Mouse (Mus musculus): ENCODE measurements around the gene Pdcd7.
A peak's percentile ranks its signal among the peaks of the same experiment; 100 is the strongest.

The Pdcd7 gene

DNA sequence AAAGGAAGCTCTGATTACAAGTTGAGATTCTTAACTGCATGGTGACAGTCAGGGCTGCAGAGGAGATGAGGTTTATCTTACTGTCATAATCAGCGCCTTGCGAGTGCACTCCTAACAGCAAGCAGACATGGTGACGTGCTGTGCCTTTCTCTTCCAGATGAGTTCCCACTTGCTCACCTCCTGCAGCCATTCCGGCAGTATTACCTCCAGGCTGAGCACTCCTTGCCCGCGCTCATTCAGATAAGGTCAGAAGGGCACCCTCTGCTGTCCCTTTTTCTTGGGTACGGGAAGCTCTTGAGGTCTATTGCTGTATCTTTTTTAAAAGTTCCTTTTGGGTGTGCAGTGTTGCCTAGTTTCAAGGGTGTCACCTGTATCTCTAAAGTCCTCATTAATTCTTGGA is 10.7 kb downstream of the Pdcd7 start:
- DNase-seq (ENCODE audit: low spot score in 2 of 2), result no peak

GRCm38 (mm10) chr9:65356971-65357370 is 11.1 kb downstream of the Pdcd7 start:
- DNase-seq (ENCODE audit: low spot score in 2 of 2), result no peak

GRCm38 (mm10) chr9:65358956-65359480 is 13.1 kb downstream of the Pdcd7 start:
- peak in 1 of 2 experiments; percentile 26 for DNase-seq (ENCODE audit: low spot score in 2 of 2)

- no peak for DNase-seq (ENCODE audit: low spot score in 2 of 2)
Observed at GRCm38 (mm10) chr9:65360641-65361448, 14.9 kb downstream of the Pdcd7 start, which contains the start of gene Ubap1l. Gene Ubap1l, plus strand, starts transcription at chr9:65361041.

GRCm38 (mm10) chr9:65363684-65364083 is 17.8 kb downstream of the Pdcd7 start:
- no peak for DNase-seq (ENCODE audit: low spot score in 2 of 2)

DNA sequence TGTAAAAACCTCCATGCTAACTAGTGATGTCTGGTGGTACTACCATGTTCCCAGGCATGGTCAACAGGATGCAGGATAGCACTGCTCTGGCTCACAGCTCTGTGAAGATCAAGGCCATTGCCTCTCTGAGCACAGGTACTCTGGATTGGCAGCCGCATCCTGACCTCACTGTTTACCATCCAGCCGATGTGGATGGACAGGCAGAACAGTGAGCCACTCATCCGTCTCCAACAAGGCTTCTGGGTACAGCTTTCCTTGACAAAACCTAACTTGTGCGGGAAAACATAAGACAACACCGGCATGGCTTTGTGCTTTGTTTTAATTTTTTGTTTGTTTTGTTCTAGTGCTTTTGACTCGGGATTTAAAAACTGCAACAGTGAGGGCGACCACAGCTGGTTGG is 19.8 kb downstream of the Pdcd7 start:
- DNase-seq (ENCODE audit: low spot score in 2 of 2), result no peak

DNA sequence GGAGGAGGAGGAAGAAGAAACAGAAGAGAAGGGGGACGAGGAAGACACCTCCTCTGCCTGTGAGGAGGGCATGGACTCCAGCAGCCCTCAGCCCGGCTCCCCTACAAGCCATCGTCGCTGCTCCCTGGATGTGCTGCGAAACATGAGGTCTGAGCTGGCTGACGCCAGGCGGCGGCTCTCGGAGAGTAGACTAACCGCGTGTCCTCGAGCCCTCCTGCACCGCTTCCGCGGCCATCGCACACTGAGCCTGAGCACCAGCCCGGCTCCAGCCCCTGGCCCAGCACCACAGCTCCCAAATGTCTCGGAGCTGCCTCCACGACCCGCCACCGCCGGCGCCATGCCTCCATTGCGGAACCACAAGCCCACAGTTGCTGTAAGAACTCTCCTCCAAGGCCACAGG is 25.9 kb downstream of the Pdcd7 start:
- DNase-seq (ENCODE audit: low spot score in 2 of 2), result no peak

DNA sequence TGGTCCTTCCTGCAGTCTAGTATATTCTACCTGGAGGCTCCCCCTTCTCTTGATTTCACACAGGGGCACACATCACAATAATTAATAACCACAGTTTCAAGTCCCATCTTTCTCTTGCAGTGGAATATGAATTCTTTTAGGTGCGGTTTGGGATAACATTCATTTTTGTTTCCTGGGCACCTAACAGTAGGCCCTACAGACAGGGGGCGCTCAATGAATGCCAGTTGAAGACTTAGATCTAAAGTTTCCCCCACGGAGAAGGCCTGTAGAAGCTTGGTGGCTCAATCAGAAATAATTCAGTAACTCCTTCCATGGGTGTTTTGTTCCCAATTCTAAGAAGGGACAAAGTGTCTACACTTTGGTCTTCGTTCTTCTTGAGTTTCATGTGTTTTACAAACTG is 26.5 kb downstream of the Pdcd7 start:
- no peak for DNase-seq (ENCODE audit: low spot score in 2 of 2)

DNA sequence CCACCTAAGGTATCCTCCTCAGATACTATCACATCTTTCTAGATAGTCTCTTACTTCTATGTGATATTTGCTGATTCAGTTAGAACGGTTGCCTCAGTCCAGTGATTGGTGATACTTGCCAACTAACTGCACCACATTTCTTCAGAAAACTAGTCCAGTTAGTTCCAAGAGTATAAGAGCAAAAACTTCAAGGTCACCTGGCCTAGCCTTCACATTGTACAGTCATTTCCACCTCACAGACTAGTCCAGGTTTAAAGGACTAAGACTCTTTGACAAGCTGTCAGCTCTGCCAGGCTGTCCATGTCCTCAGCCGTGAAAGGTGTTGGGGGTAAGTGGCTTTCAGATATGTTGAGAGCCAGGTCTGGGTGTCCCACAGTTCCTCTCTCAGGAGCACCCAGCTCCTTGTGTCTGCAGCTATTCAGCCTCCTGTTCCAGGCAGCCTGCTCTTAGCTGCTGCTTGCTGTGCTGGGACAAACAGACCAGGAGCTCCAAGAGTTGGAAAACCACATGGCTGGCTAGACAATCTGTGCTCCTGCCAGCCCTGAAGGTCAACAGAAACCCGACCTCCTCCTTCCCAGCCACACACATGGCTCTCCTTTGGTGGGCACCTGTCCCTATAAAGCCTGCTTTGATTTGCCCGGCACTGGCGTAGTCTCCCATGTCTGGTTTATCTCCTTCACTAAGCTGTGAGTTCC is 28.7 kb downstream of the Pdcd7 start:
- no peak for DNase-seq (ENCODE audit: low spot score in 2 of 2)

- DNase-seq (ENCODE audit: low spot score in 2 of 2), result no peak
Observed at GRCm38 (mm10) chr9:65375163-65375934, 29.4 kb downstream of the Pdcd7 start.

GRCm38 (mm10) chr9:65381017-65381590 is 35.2 kb downstream of the Pdcd7 start:
- no peak for DNase-seq (ENCODE audit: low spot score in 2 of 2)

GRCm38 (mm10) chr9:65382031-65382750 is 36.3 kb downstream of the Pdcd7 start:
- no peak for DNase-seq (ENCODE audit: low spot score in 2 of 2)

DNA sequence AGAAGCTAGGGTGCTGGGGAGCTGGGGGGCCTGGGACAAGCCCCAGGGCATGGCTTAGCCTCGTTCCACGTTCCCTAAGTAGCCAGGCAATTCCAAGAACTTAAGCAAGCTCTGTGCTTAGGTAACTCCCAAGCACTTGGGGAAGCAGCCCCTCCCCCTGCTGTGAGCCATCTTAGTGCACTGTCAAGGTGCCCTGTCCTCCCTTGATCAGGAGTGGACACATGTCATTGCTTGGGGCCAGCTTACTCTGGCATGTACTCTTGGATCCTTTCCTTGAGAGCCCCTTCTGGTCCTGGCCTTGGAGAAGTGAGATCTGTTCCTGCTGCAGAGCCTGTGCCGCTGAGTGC is 36.8 kb downstream of the Pdcd7 start:
- no peak for DNase-seq (ENCODE audit: low spot score in 2 of 2)

- no peak for DNase-seq (ENCODE audit: low spot score in 2 of 2)
Observed at GRCm38 (mm10) chr9:65384276-65384675, 38.4 kb downstream of the Pdcd7 start.

DNA sequence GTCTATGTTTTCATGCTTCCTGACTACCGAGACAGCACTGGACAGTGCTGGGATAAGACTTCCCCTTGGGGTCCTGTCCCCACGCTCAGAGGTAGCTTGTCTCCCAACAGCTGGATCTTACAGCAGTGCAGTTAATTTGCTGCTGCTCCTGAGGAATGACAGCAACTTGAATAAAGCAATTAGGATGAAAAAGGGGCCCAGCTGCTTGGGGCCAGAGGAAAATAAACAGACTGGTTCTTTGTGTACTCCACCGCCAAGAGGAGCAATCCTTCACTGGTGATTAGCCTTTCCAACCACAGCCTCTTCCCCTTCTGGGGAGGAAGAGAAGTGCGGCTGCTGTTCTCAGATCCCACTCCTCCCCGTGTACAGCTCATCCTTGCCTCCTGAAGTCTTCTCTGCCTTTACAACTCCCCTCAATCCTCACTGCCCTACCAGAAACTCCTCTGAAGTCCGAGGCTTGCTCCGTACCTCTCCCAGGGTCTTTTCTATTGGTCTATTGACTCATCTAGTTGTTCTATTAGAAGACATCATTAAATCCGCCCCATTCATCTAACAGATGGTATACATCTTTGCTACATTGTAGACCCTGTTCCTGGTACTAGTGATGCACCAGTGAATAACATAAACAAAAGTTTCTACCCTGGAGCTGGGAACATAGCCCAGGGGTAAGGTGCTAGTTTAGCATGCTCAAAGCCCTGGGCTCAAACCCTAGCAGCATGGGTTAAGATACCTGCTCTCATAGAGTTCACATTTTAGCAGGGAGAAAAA is 40.7 kb downstream of the Pdcd7 start:
- DNase-seq (ENCODE audit: low spot score in 2 of 2), result no peak

- DNase-seq (ENCODE audit: low spot score in 2 of 2), result no peak
Observed at GRCm38 (mm10) chr9:65390752-65391612, 45.1 kb downstream of the Pdcd7 start.

- peak; percentile 43 to 52 for DNase-seq (ENCODE audit: low spot score in 2 of 2)
Observed at GRCm38 (mm10) chr9:65391613-65391964, 45.7 kb downstream of the Pdcd7 start, which contains the start of gene Kbtbd13. Gene Kbtbd13, minus strand, starts transcription at chr9:65391652.

GRCm38 (mm10) chr9:65392638-65393364 is 46.9 kb downstream of the Pdcd7 start:
- peak in 1 of 2 experiments; percentile 67 for DNase-seq (ENCODE audit: low spot score in 2 of 2)

DNA sequence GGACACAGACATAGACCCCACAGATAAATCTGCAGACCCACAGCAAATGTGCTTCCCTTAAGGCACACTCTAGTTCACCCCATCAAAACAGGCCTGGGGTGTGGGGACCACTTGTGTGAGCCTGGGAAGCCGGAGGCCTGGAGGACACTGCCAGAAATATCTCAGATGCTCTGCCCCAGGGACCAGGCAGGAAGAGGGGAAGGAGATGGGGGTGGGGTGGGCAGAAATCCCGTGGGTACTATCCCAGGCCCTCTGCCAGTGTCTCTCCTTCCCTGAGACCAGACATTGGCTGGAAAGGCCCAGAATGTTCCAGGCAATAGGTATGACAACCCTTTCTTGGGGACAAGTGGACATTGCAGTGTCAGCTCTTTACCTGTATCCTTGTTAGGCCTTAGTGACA is 47.7 kb downstream of the Pdcd7 start:
- peak; percentile 46 to 63 for DNase-seq (ENCODE audit: low spot score in 2 of 2)

Measured in heart, adult 9 months (tissue).